Mouse (Mus musculus) spleen, postnatal 0 days (tissue): Measurements from ENCODE around the gene Olfr784. TPM values are rescaled to one million over a fixed set of nuclear protein-coding genes. Genes with fewer than 3 reads are reported as not detected.

Experiments used
- polyA plus RNA-seq: library from polyadenylated mRNA; unstranded; fragments of >200 nt; fragmentation: Nextera tagmentation; extraction: Ambion mirVana; gene quantifications from 2 replicates; pipeline ENCODE4 v1.2.1, GENCODE M21; 2015

Gene Olfr784
- polyA plus RNA-seq = 0.04 and 0.07 TPM in 2 replicates

GRCm38 (mm10) chr10:129383783-129384182, at the start of gene Olfr784:
Gene Olfr784 (plus strand): TSS chr10:129384083.

GRCm38 (mm10) chr10:129348550-129348949, 35.3 kb upstream of the Olfr784 start, which contains the start of gene Olfr782:
Gene Olfr782 (plus strand): TSS chr10:129348850.

GRCm38 (mm10) chr10:129405126-129405525, 21.2 kb downstream of the Olfr784 start, which contains the start of gene Olfr785:
Gene Olfr785 (plus strand): TSS chr10:129405426.

GRCm38 (mm10) chr10:129427006-129427405, 43.1 kb downstream of the Olfr784 start, which contains the start of gene Olfr786:
Gene Olfr786 (plus strand): TSS chr10:129427306.

Other genes with a start within 250 kb of the Olfr784 start
- not detected in 2 replicates for gene Olfr770, start 245.1 kb upstream of the Olfr784 start, polyA plus RNA-seq
- not detected in 2 replicates for gene Olfr771, start 219.3 kb upstream of the Olfr784 start, polyA plus RNA-seq
- gene Olfr772, start 206.2 kb upstream of the Olfr784 start, polyA plus RNA-seq = not detected in 2 replicates
- not detected in 2 replicates for gene Olfr773, start 196.7 kb upstream of the Olfr784 start, polyA plus RNA-seq
- not detected in 2 replicates for gene Olfr774, start 147.9 kb upstream of the Olfr784 start, polyA plus RNA-seq
- gene Olfr775, start 135.7 kb upstream of the Olfr784 start, polyA plus RNA-seq = not detected in 2 replicates
- not detected in 2 replicates for gene Olfr776, start 125.0 kb upstream of the Olfr784 start, polyA plus RNA-seq
- not detected in 2 replicates for gene Olfr777, start 112.6 kb upstream of the Olfr784 start, polyA plus RNA-seq
- gene Olfr780, start 66.0 kb upstream of the Olfr784 start, polyA plus RNA-seq = not detected in 2 replicates
- not detected in 2 replicates for gene Olfr781, start 55.2 kb upstream of the Olfr784 start, polyA plus RNA-seq
- gene Olfr782, start 35.2 kb upstream of the Olfr784 start, polyA plus RNA-seq = not detected in 2 replicates
- gene Olfr785, start 21.3 kb downstream of the Olfr784 start, polyA plus RNA-seq = not detected in 2 replicates
- not detected in 2 replicates for gene Olfr786, start 43.2 kb downstream of the Olfr784 start, polyA plus RNA-seq
- not detected in 2 replicates for gene Olfr787, start 77.8 kb downstream of the Olfr784 start, polyA plus RNA-seq
- gene Olfr788, start 86.9 kb downstream of the Olfr784 start, polyA plus RNA-seq = not detected in 2 replicates
- not detected in 2 replicates for gene Olfr789, start 100.7 kb downstream of the Olfr784 start, polyA plus RNA-seq
- not detected in 2 replicates for gene Olfr790, start 114.4 kb downstream of the Olfr784 start, polyA plus RNA-seq
- gene Olfr791, start 137.7 kb downstream of the Olfr784 start, polyA plus RNA-seq = not detected in 2 replicates
- not detected in 2 replicates for gene Olfr792, start 155.1 kb downstream of the Olfr784 start, polyA plus RNA-seq
- not detected in 2 replicates for gene Olfr794, start 183.6 kb downstream of the Olfr784 start, polyA plus RNA-seq
- not detected in 2 replicates for gene Olfr796, start 228.5 kb downstream of the Olfr784 start, polyA plus RNA-seq
- not detected in 2 replicates for gene Olfr798, start 243.9 kb downstream of the Olfr784 start, polyA plus RNA-seq